Mouse (Mus musculus): Measurements from ENCODE around the gene Olfr638.
"Not testable (repeated sequence)": the region's sequence is repeated elsewhere in the genome, so short reads cannot be mapped to it uniquely, and the experiment has no call there.

Olfr638 gene

DNA sequence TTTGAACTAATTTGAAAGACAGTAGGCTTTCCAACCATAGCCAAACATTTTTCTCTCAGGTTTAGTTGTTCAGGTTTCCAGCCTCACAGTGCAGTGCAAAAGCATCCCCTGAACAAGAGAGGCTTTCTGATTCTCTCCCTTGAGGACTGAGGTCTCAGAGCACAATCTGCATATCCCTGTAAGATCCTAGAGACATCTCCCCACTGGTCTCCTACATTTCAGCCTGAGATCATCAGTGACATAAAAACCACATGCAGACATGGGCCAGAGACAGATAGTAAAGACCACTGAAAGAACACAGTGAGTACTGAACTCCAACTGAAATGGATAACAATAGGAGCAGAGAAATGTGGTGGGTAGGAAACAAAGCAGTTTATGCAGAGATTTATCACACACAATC is at the start of gene Olfr638:
Gene Olfr638 (plus strand): TSS at position 301 of the 400 bp plus-strand sequence.
- no peak for DNase-seq

GRCm38 (mm10) chr7:103966873-103967272 is 31.7 kb upstream of the Olfr638 start:
- not testable (repeated sequence) for DNase-seq

- no peak for DNase-seq
These were observed 27.7 kb upstream of the Olfr638 start, which contains the start of gene Olfr635 for GRCm38 (mm10) chr7:103970852-103971251. Olfr635 (plus strand) TSS chr7:103971152.

- no peak for DNase-seq
These were observed 26.8 kb upstream of the Olfr638 start for GRCm38 (mm10) chr7:103971782-103972181.

DNA sequence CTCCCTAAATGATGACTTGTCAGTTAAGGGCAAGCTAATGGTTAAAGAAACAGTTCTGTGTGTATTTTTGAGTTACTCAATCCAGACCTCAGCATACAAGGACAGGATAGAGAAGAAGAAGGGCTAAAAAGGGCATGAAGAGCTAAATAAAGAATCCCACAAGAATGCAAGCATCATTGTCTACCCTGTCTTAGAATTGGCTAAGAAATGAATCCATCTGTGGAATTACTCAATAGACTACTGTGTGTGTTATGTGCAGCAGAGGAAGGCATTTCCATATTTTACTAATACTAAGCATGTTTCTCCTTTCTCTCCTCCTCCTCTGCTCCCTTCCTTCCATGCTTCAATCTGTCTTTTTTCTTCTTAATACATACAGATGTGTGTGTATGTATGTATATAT is 578 bp downstream of the Olfr638 start:
- no peak for DNase-seq

DNA sequence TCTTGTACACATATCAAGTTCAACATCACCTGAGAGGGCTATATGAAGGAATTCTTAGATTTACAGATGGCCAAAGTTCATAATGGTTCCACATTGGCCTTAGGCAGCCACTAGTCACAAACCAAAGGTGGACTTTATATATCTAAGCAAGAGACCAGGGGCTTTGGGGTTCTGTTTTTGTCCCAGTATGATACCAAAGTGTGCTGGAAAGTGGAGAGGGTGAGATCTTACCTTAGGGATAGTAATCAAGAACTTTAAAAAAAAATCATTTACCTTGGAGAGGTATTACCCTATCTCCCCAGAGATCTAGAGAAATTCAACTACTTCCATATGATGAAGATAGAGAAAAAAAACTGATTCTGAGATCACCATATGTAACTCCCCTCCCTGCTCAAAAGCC is 18.7 kb downstream of the Olfr638 start, which contains the start of gene Olfr639:
Gene Olfr639 (minus strand): TSS at position 101 of the 400 bp plus-strand sequence.
- DNase-seq: no peak

GRCm38 (mm10) chr7:104018953-104019352 is 20.4 kb downstream of the Olfr638 start:
- no peak for DNase-seq

DNA sequence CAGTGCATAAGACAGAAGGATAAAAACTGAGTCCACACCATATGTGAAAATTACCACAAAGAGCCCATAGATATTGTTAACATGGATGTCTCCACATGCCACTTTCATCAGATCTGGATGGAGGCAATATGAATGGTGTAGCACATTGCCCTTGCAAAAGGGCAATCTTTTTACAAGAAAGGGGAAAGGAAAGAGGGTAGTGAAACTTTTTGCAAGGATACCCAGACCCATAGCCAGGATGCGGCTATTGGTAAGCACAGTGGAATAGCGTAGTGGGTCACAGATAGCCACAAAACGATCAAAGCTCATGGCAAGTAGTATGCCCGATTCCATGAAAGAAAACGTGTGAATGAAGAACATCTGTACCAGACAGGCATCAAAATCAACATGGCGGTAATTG is 23.1 kb downstream of the Olfr638 start:
- DNase-seq: no peak

GRCm38 (mm10) chr7:104025473-104025872 is 26.9 kb downstream of the Olfr638 start, which contains the start of gene Olfr640:
Olfr640 (minus strand) TSS chr7:104025573.
- no peak for DNase-seq

DNA sequence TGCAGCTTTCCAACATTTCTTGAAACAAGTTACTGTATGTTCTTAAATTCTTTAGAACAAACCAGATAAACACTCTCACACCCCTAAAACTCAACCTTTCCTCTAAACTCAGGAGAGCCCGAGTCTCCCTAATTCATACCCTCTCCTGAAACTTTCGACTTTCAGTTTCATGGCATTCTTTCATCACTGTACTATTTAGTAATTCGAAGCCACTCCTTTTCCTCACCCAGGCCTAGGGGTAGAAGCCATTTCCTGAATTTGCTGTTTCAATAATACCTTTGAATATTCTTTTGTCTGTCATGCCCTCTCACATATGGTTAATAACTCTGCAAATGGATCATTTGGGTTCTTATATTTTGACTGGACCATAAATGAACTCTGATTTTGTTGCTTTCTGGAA is 28.4 kb downstream of the Olfr638 start:
- no peak for DNase-seq

- DNase-seq: no peak
These were observed 36.6 kb downstream of the Olfr638 start, which contains the start of gene Olfr641 for GRCm38 (mm10) chr7:104035145-104035544. Olfr641 (plus strand) TSS chr7:104035445.

GRCm38 (mm10) chr7:104050745-104051144 is 52.2 kb downstream of the Olfr638 start:
- no peak for DNase-seq

GRCm38 (mm10) chr7:104052566-104052965 is 54.0 kb downstream of the Olfr638 start, which contains the start of gene Olfr642:
Olfr642 (minus strand) TSS chr7:104052666.
- no peak for DNase-seq

Measured in kidney, adult 9 months (tissue).